Mouse (Mus musculus) neural tube, embryonic 15.5 days (tissue): ENCODE measurements around the gene March2. TPM values are rescaled to one million over a fixed set of nuclear protein-coding genes. Genes with fewer than 3 reads are reported as not detected.

Experiments
- ATAC-seq: fragments of 200-750 bp; cut with Nextera tagmentation; 2 replicates; pipeline ENCODE4 v1.8.0; 2017; ENCODE audit warnings: mild to moderate bottlenecking, moderate TSS enrichment, moderate library complexity; ENCODE audit not compliant: low FRiP score
- H3K27ac ChIP-seq: fragments of 300-500 bp; sonication (generic); replicated peaks from 2 replicates; pipeline ENCODE4 v1.5.1; 2015; ENCODE audit warnings: mild to moderate bottlenecking, inconsistent platforms
- H3K27me3 ChIP-seq: fragments of 300-500 bp; sonication (generic); replicated peaks from 2 replicates; pipeline ENCODE4 v1.6.1; 2015; ENCODE audit warnings: inconsistent platforms
- H3K36me3 ChIP-seq: fragments of 300-500 bp; sonication (generic); 2 replicates; pipeline ENCODE4 v1.6.1; 2015; ENCODE audit warnings: inconsistent platforms
- H3K4me1 ChIP-seq: fragments of 300-500 bp; sonication (generic); 2 replicates; pipeline ENCODE4 v1.6.1; 2015; ENCODE audit warnings: inconsistent platforms
- H3K4me2 ChIP-seq: fragments of 300-500 bp; sonication (generic); 2 replicates; pipeline ENCODE4 v1.6.1; 2015; ENCODE audit warnings: inconsistent platforms, mild to moderate bottlenecking, moderate library complexity
- H3K4me3 ChIP-seq: fragments of 300-500 bp; sonication (generic); replicated peaks from 2 replicates; pipeline ENCODE4 v1.5.1; 2015; ENCODE audit warnings: mild to moderate bottlenecking, inconsistent platforms
- H3K9ac ChIP-seq: fragments of 300-500 bp; sonication (generic); replicated peaks from 2 replicates; pipeline ENCODE4 v1.6.1; 2015; ENCODE audit warnings: mild to moderate bottlenecking, inconsistent platforms
- H3K9me3 ChIP-seq: fragments of 300-500 bp; sonication (generic); replicated peaks from 2 replicates; pipeline ENCODE4 v1.6.1; 2016; ENCODE audit warnings: inconsistent platforms
- WGBS: fragments of 180-500 bp; shearing (Covaris S2); methylation state at CpG from one replicate; pipeline ENCODE4 v1.1.7; 2015; ENCODE audit warnings: mixed read lengths; 5-methylcytosine and 5-hydroxymethylcytosine counted together
- polyA plus RNA-seq: library from polyadenylated mRNA; unstranded; fragments of >200 nt; fragmentation: Nextera tagmentation; extraction: Ambion mirVana; gene quantifications from 2 replicates; pipeline ENCODE4 v1.2.1, GENCODE M21; 2015

The March2 gene
- polyA plus RNA-seq, 1 experiment from 2014 or later: 77.4 TPM

- no peak overlapping the region for H3K4me3 ChIP-seq
- no peaks in the 10 kb centered on the region for H3K27me3 ChIP-seq
- H3K4me2 ChIP-seq: no peak overlapping the region
- H3K27ac ChIP-seq: no peak overlapping the region
- ATAC-seq: no peak
- peaks cover 24% of the 10 kb centered on the region for H3K36me3 ChIP-seq
- peaks cover 12% of the 10 kb centered on the region; the same call in 1 of the 2 replicates for H3K4me1 ChIP-seq
- no peak overlapping the region for H3K9ac ChIP-seq
- H3K9me3 ChIP-seq: no peaks in the 10 kb centered on the region
These were observed 43.0 kb downstream of the March2 start for GRCm38 (mm10) chr17:33675452-33675851.

GRCm38 (mm10) chr17:33673837-33674236, 44.6 kb downstream of the March2 start:
- 0 out of 2 replicates have a peak, but pooled peaks cover 7% of the 10 kb centered on the region for H3K4me1 ChIP-seq

GRCm38 (mm10) chr17:33669681-33670080, 48.8 kb downstream of the March2 start:
- Histone ChIP-seq H3K4me2 (no peak overlapping the region), H3K9ac (no peak overlapping the region), H3K27ac (no peak overlapping the region), H3K27me3 (no peaks in the 10 kb centered on the region), H3K4me3 (no peak overlapping the region), H3K4me1 (0 out of 2 replicates have a peak, but pooled peaks cover 6% of the 10 kb centered on the region), H3K9me3 (no peaks in the 10 kb centered on the region), H3K36me3 (peaks cover 30% of the 10 kb centered on the region)
- no peak for ATAC-seq
- 89% methylated on average over 3 of the region's 3 CpGs for WGBS

More at GRCm38 (mm10) chr17:33673837-33674236, 44.6 kb downstream of the March2 start:
- no peak for ATAC-seq
- 95% methylated on average over 1 of the region's 1 CpGs for WGBS
- no peak overlapping the region for H3K27ac ChIP-seq
- H3K36me3 ChIP-seq: peaks cover 24% of the 10 kb centered on the region
- no peak overlapping the region for H3K9ac ChIP-seq
- no peak overlapping the region for H3K4me2 ChIP-seq
- no peaks in the 10 kb centered on the region for H3K9me3 ChIP-seq
- no peaks in the 10 kb centered on the region for H3K27me3 ChIP-seq
- H3K4me3 ChIP-seq: no peak overlapping the region

GRCm38 (mm10) chr17:33666813-33667212, 51.7 kb downstream of the March2 start:
- Histone ChIP-seq H3K4me1 (0 out of 2 replicates have a peak, but pooled peaks cover 6% of the 10 kb centered on the region), H3K36me3 (peaks cover 43% of the 10 kb centered on the region)

GRCm38 (mm10) chr17:33649781-33650475, 68.5 kb downstream of the March2 start:
- H3K4me2 ChIP-seq: no peak overlapping the region
- no peaks in the 10 kb centered on the region for H3K4me1 ChIP-seq
- H3K36me3 ChIP-seq: peaks cover 85% of the 10 kb centered on the region
- no peaks in the 10 kb centered on the region for H3K9me3 ChIP-seq
- no peak overlapping the region for H3K27ac ChIP-seq
- ATAC-seq: no peak
- 98% methylated on average over 34 of the region's 34 CpGs for WGBS
- no peak overlapping the region for H3K4me3 ChIP-seq
- H3K9ac ChIP-seq: no peak overlapping the region
- H3K27me3 ChIP-seq: no peaks in the 10 kb centered on the region

More at GRCm38 (mm10) chr17:33666813-33667212, 51.7 kb downstream of the March2 start:
- Histone ChIP-seq H3K9ac (no peak overlapping the region), H3K4me2 (no peak overlapping the region), H3K27me3 (no peaks in the 10 kb centered on the region), H3K27ac (no peak overlapping the region), H3K9me3 (no peaks in the 10 kb centered on the region), H3K4me3 (no peak overlapping the region)
- 94% methylated on average over 3 of the region's 3 CpGs for WGBS
- no peak for ATAC-seq

GRCm38 (mm10) chr17:33645073-33645472, 73.4 kb downstream of the March2 start:
- no peak overlapping the region for H3K9ac ChIP-seq
- 98% methylated on average over 8 of the region's 8 CpGs for WGBS
- H3K4me2 ChIP-seq: no peak overlapping the region
- H3K9me3 ChIP-seq: no peaks in the 10 kb centered on the region
- H3K4me1 ChIP-seq: no peaks in the 10 kb centered on the region
- ATAC-seq: no peak
- H3K4me3 ChIP-seq: no peak overlapping the region
- peaks cover 82% of the 10 kb centered on the region for H3K36me3 ChIP-seq
- no peak overlapping the region for H3K27ac ChIP-seq
- H3K27me3 ChIP-seq: no peaks in the 10 kb centered on the region

- H3K9ac ChIP-seq: no peak overlapping the region
- no peaks in the 10 kb centered on the region for H3K9me3 ChIP-seq
- no peaks in the 10 kb centered on the region for H3K4me1 ChIP-seq
- H3K27ac ChIP-seq: no peak overlapping the region
- peaks cover 80% of the 10 kb centered on the region for H3K36me3 ChIP-seq
- H3K4me2 ChIP-seq: no peak overlapping the region
- no peak overlapping the region for H3K4me3 ChIP-seq
- no peaks in the 10 kb centered on the region for H3K27me3 ChIP-seq
- 94% methylated on average over 4 of the region's 4 CpGs for WGBS
- no peak for ATAC-seq
These were observed 74.4 kb downstream of the March2 start for GRCm38 (mm10) chr17:33644068-33644467.

- no peak for ATAC-seq
- no peaks in the 10 kb centered on the region for H3K27me3 ChIP-seq
- H3K9me3 ChIP-seq: no peaks in the 10 kb centered on the region
- H3K27ac ChIP-seq: no peak overlapping the region
- no peak overlapping the region for H3K4me2 ChIP-seq
- H3K4me3 ChIP-seq: no peak overlapping the region
- H3K9ac ChIP-seq: no peak overlapping the region
- WGBS: 61% methylated on average over 6 of the region's 6 CpGs
- no peaks in the 10 kb centered on the region for H3K4me1 ChIP-seq
- H3K36me3 ChIP-seq: peaks cover 43% of the 10 kb centered on the region
These were observed 78.7 kb downstream of the March2 start for GRCm38 (mm10) chr17:33639743-33640142.

- Histone ChIP-seq H3K9ac (no peak within 1 kb of the TSS), H3K36me3 (peaks cover 31% of the 10 kb centered on the region), H3K27ac (no peak within 1 kb of the TSS), H3K4me1 (no peaks in the 10 kb centered on the region), H3K4me3 (no peak within 1 kb of the TSS), H3K27me3 (no peaks in the 10 kb centered on the region), H3K4me2 (no peak within 1 kb of the TSS), H3K9me3 (no peaks in the 10 kb centered on the region)
- WGBS: 90% methylated on average over 4 of the region's 4 CpGs
- no peak for ATAC-seq
These were observed 80.8 kb downstream of the March2 start, which contains the start of gene Pram1 for GRCm38 (mm10) chr17:33637516-33638276. Gene Pram1, plus strand, starts transcription at chr17:33638056.

- peaks cover 27% of the 10 kb centered on the region for H3K36me3 ChIP-seq
These were observed 81.4 kb downstream of the March2 start for GRCm38 (mm10) chr17:33637038-33637437.

More at GRCm38 (mm10) chr17:33637038-33637437, 81.4 kb downstream of the March2 start:
- Histone ChIP-seq H3K9ac (no peak overlapping the region), H3K4me3 (no peak overlapping the region), H3K4me1 (no peaks in the 10 kb centered on the region), H3K9me3 (no peaks in the 10 kb centered on the region), H3K27me3 (no peaks in the 10 kb centered on the region), H3K27ac (no peak overlapping the region), H3K4me2 (no peak overlapping the region)
- no peak for ATAC-seq
- 85% methylated on average over 2 of the region's 2 CpGs for WGBS
